Mouse (Mus musculus): Measurements from ENCODE around the gene Surf4.

- TF ChIP-seq CTCF (IDR thresholded peaks at IDR 0.05; ENCODE audit: borderline replicate concordance, insufficient read depth, low read length) (no peak), POLR2A (IDR thresholded peaks at IDR 0.05; ENCODE audit: low read depth, low read length) (no peak)
These were observed 31.1 kb upstream of the Surf4 start for GRCm38 (mm10) chr2:26964724-26965370.

Measured in embryonic fibroblast, embryonic 13.5 days (primary cell).